Mouse (Mus musculus) bone marrow macrophage, adult 2 months (primary cell): ENCODE results near the gene Ap5b1. TPM values are rescaled to one million over a fixed set of nuclear protein-coding genes. Genes with fewer than 3 reads are reported as not detected.

ENCODE experiments used
- H3K27ac ChIP-seq: 2 replicates; pipeline ENCODE4 v1.5.1; 2012; ENCODE audit warnings: low read depth, low read length; ENCODE audit not compliant: insufficient read depth
- H3K4me1 ChIP-seq: 2 replicates; pipeline ENCODE4 v1.6.1; 2012; ENCODE audit warnings: low read length; ENCODE audit not compliant: control insufficient read depth, insufficient read depth
- H3K4me3 ChIP-seq: 2 replicates; pipeline ENCODE4 v1.5.1; 2012; ENCODE audit warnings: mild to moderate bottlenecking, low read length, moderate library complexity; ENCODE audit not compliant: insufficient read depth
- CTCF ChIP-seq: IDR thresholded peaks from 2 replicates; pipeline ENCODE4 v1.5.1; 2012; ENCODE audit warnings: low read depth, mild to moderate bottlenecking, low read length, moderate library complexity
- POLR2A ChIP-seq: IDR thresholded peaks from 2 replicates; pipeline ENCODE4 v1.6.1; 2012; ENCODE audit warnings: mild to moderate bottlenecking, low read depth, low read length, borderline replicate concordance
- polyA plus RNA-seq: library from polyadenylated mRNA; stranded (reverse); fragments of >200 nt; gene quantifications from 2 replicates; pipeline ENCODE4 v1.2.4, GENCODE M21; 2012; ENCODE audit not compliant: missing spikeins, insufficient read depth, insufficient read length

Ap5b1 gene
- polyA plus RNA-seq, 1 experiment = 14.4 TPM

DNA sequence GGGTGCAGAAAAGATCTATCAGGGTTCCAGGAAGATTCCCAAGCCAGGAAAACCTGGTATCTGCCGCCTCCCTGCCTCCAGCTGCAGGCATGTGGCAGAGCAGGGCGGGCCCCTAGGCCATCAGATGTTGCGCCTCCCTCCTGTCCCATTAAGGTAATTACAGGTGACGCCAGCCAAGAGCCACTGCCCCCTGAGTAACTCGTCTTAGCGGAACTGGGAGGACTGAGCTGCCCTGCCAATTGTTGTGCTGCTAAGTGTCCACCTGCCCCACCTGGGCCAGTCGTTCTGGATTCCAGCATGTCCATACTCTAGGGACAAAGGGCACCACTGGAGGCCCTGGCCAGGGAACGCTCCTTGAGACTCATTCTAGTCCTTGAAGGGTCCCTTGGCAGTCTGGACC is 14.0 kb upstream of the Ap5b1 start:
- no peaks in the 10 kb centered on the region for H3K4me1 ChIP-seq
- no peak for TF ChIP-seq POLR2A
- no peak for TF ChIP-seq CTCF
- H3K4me3 ChIP-seq = no peak overlapping the region
- H3K27ac ChIP-seq = no peak overlapping the region

- Histone ChIP-seq H3K4me3 (no peak overlapping the region), H3K27ac (no peak overlapping the region), H3K4me1 (no peaks in the 10 kb centered on the region)
- TF ChIP-seq CTCF (no peak), POLR2A (no peak)
Measured at GRCm38 (mm10) chr19:5554212-5554611, 13.6 kb upstream of the Ap5b1 start.

DNA sequence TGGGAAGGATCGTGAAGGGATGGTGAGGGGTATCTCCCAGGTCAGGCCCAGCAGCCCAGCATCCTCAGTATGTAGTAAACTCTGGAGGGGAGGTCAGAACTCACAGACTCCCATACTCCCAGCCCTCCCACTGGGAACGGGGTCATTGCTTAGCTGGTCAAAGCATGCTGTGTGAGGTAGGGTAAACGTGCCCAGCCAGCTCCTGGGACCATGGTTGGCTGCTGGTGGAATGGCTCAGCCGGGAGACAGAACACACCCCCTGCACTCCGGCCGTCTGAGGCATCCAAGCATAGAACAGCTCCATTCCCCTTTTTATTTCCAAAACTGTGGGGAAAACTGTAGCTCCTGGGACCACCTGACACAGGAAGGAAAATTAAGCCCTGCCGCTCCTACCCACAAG is 9.7 kb upstream of the Ap5b1 start:
- Histone ChIP-seq H3K27ac (no peak overlapping the region), H3K4me3 (no peak overlapping the region), H3K4me1 (no peaks in the 10 kb centered on the region)
- TF ChIP-seq CTCF (no peak), POLR2A (no peak)

DNA sequence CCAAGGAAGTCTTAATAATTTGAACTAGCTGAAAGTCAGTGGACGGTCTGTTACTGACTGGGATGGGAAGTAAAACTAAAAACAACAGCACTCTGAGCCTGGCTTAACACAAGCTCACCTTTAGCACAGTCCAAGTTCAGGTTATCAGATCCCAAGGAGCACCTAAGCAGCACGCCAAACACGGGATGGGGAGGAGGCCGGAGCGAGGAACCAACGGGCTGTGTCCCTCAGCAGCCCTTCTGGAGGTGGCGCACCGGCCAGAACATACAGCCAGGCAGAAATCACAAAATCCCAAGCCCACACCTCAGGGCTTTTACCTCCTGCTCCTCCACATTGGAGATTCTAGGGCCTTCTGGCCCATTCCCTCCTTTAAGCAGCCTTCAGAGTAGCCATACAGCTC is 9.1 kb upstream of the Ap5b1 start:
- TF ChIP-seq POLR2A (no peak), CTCF (no peak)
- no peak overlapping the region for H3K4me3 ChIP-seq
- H3K4me1 ChIP-seq = no peaks in the 10 kb centered on the region
- no peak overlapping the region for H3K27ac ChIP-seq

DNA sequence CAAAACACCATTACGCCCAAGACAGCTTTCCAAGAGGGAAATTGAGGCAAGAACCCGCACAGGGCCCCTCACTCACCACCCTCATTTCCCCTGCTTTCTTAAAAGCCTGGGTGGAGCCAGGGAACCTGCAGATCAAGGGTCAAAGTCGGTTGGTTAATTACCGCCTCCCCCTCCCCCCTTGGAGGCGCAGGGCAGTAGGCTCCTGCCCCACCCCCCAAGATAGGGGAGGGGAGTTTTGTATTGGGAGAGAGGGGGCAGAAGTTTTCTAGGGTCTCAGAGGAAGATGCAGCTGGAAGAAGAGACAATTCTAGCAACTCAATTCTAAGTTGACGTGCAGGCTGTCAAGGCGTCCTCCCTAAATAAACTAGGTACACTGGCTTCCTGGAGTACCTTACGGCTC is 8.6 kb upstream of the Ap5b1 start:
- Histone ChIP-seq H3K4me1 (no peaks in the 10 kb centered on the region), H3K27ac (no peak overlapping the region), H3K4me3 (no peak overlapping the region)
- TF ChIP-seq CTCF (no peak), POLR2A (no peak)

DNA sequence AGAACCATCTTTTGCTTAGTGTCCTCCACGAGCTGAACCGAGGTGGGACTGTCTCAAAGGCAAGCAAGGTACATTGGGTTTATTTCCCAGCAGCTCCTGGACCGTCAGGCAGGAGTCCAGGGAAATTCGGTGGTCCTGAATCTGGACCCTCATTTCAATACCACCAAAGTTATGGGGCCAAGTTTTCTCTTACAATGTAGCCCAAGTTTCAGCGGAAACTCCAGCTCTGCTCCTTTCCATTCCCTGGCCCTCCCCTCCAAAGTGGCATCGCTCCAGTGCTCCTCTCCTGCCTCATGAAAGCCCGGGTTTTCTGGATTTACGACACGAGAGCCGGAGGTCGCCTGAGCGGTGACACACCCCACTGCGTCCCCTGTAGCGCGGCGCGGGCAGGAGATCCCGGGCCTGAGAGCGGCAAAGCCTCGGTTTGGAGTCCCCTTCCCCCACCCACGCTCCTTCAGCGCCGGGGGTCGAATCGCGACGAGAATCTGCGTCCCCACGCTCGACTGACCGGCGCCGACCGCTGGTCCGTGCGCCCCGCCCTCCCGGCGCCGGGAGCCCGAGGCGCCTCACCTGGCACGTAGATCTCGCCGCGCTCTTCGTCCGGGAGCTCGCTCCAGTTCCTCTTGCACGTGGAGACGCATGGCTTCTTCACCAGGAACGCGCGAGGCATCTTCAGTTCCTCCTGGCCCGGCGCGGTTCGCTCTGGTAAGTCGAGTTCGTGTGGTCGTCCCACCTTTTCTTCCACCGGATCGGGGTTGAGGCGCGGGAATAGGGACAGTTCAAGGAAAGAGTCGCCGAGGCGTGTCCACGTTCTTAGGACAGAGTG is 8.0 kb upstream of the Ap5b1 start:
- peak overlapping the region; percentile 28 for H3K4me3 ChIP-seq
- no peak for TF ChIP-seq POLR2A
- no peak overlapping the region for H3K27ac ChIP-seq
- no peaks in the 10 kb centered on the region for H3K4me1 ChIP-seq

GRCm38 (mm10) chr19:5560457-5561041 is 7.3 kb upstream of the Ap5b1 start, which contains the start of gene Ovol1:
Gene Ovol1 (minus strand): TSS chr19:5560646.
- Histone ChIP-seq H3K4me1 (no peaks in the 10 kb centered on the region), H3K4me3 (peak within 1 kb of the TSS; percentile 28), H3K27ac (no peak within 1 kb of the TSS)
- TF ChIP-seq CTCF (no peak), POLR2A (no peak)

DNA sequence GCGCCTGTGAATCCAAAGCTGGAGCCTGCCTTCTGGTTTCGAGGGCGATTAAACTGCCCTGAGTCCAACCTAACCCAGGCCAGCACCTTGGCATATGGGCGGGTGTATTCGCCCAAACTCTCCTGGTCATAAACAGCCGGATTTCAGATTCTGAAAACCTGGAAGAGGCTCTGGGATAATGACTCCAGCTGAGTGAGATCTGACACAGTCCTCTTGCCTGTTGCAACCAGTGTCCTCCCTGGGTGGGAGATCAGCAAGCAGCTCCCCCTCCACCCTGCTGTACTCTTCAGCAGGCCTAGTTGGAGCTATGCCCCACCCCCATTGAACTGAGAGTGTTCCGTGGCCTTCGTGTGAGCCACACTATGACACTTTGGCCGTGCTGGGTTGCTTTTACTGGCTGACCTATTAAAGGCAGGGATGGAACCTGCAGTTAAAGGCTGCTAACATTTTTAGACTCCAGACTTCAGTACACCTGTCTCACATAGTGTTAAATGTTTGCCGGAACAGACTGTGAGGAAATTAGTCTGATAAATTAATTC is 6.5 kb upstream of the Ap5b1 start:
- TF ChIP-seq POLR2A (no peak), CTCF (no peak)
- Histone ChIP-seq H3K4me3 (no peak overlapping the region), H3K4me1 (no peaks in the 10 kb centered on the region)

DNA sequence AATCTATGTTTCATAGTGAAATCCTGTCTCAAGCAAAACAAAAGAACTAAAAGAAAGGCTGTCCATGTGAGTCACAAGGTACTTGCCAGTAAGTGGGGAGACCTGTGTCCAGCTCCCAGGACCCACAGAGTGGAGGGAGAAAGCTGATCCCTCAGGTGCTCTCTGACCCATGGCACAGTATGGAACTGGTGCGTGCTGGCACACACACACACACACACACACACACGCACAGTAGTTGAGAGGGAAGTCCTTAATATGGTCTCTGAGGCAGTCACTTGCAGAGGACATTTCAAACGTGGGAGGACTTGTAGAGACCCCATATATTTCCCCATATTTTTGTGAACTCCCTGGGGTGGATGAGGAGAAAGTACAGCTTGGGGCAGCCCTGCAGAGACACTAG is 5.9 kb upstream of the Ap5b1 start:
- Histone ChIP-seq H3K27ac (no peak overlapping the region), H3K4me1 (no peaks in the 10 kb centered on the region), H3K4me3 (no peak overlapping the region)
- TF ChIP-seq POLR2A = no peak

More for the DNA sequence above, 6.5 kb upstream of the Ap5b1 start:
- no peak overlapping the region for H3K27ac ChIP-seq

DNA sequence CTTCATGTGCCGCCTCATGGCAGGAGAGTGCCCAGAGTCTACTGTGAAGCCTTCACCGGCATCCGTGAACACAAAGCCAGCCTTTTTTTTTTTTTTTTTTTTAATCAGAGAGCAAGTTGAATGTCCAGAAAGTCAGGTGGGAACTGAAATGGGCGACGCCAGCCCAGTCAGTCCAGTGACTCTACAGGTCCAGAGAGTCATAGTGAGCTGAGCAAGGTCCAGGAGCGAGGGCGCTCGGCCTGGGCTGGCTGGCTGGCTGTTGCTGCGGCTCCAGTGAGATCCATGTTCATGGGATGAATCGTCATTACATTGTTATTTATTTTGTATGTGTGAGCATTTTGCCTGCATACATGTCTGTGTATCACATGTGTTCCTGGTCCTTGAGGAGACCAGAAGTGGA is 5.0 kb upstream of the Ap5b1 start:
- H3K4me3 ChIP-seq = no peak overlapping the region
- no peaks in the 10 kb centered on the region for H3K4me1 ChIP-seq
- H3K27ac ChIP-seq = no peak overlapping the region
- TF ChIP-seq POLR2A (no peak), CTCF (no peak)
